Mouse (Mus musculus) forebrain, postnatal 0 days (tissue): Measurements from ENCODE around the gene 4933427D14Rik. TPM values are rescaled to one million over a fixed set of nuclear protein-coding genes. Genes with fewer than 3 reads are reported as not detected.

Experiments
- ATAC-seq: fragments of 200-750 bp; cut with Nextera tagmentation; 2 replicates; pipeline ENCODE4 v1.8.0; 2017; ENCODE audit warnings: mild to moderate bottlenecking, moderate library complexity
- DNase-seq: peaks from one replicate; pipeline ENCODE4 v3.0.0-alpha.2; 2015
- H3K27ac ChIP-seq: fragments of 300-500 bp; sonication (generic); 2 replicates; pipeline ENCODE4 v1.5.1; 2014; ENCODE audit warnings: low read depth, mild to moderate bottlenecking, antibody characterized with exemption, low read length, moderate library complexity, mixed read lengths
- H3K27me3 ChIP-seq: fragments of 300-500 bp; sonication (generic); 2 replicates; pipeline ENCODE4 v1.6.1; 2014; ENCODE audit warnings: mild to moderate bottlenecking, low read length, mixed read lengths; ENCODE audit not compliant: insufficient read depth
- H3K36me3 ChIP-seq: fragments of 300-500 bp; sonication (generic); 2 replicates; pipeline ENCODE4 v1.6.1; 2014; ENCODE audit warnings: mild to moderate bottlenecking, moderate library complexity; ENCODE audit not compliant: insufficient read depth
- H3K4me1 ChIP-seq: fragments of 300-500 bp; sonication (generic); 2 replicates; pipeline ENCODE4 v1.6.1; 2014; ENCODE audit warnings: antibody characterized with exemption; ENCODE audit not compliant: insufficient read depth
- H3K4me2 ChIP-seq: fragments of 300-500 bp; sonication (generic); 2 replicates; pipeline ENCODE4 v1.6.1; 2014; ENCODE audit warnings: low read depth, mild to moderate bottlenecking, moderate library complexity
- H3K4me3 ChIP-seq: fragments of 300-500 bp; sonication (generic); 2 replicates; pipeline ENCODE4 v1.5.1; 2014; ENCODE audit warnings: low read depth, low read length, mixed read lengths
- H3K9ac ChIP-seq: fragments of 300-500 bp; sonication (generic); 2 replicates; pipeline ENCODE4 v1.6.1; 2014; ENCODE audit warnings: mild to moderate bottlenecking
- H3K9me3 ChIP-seq: fragments of 300-500 bp; sonication (generic); 2 replicates; pipeline ENCODE4 v1.6.1; 2016; ENCODE audit warnings: low read length
- CTCF ChIP-seq: sonication (generic); IDR thresholded peaks from 2 replicates; pipeline ENCODE4 v1.5.1; 2016; ENCODE audit warnings: antibody characterized with exemption, control low read depth, low read depth
- WGBS: fragments of 180-500 bp; shearing (Covaris S2); extraction: QIAGEN DNeasy Blood & Tissue Kit; methylation state at CpG from one replicate; pipeline ENCODE4 v1.1.7; 2014; 5-methylcytosine and 5-hydroxymethylcytosine counted together
- polyA plus RNA-seq: library from polyadenylated mRNA; unstranded; fragments of >200 nt; fragmentation: Nextera tagmentation; extraction: Ambion mirVana; gene quantifications from 2 replicates; pipeline ENCODE4 v1.2.1, GENCODE M21; 2015
- total RNA-seq: library from RNA; depleted of rRNA; stranded (reverse); fragments of >200 nt; gene quantifications from 2 replicates; pipeline ENCODE4 v1.2.3, GENCODE M21; 2014

The 4933427D14Rik gene
- total and polyA plus RNA-seq, 2 experiments from 2014 or later: 11.1 to 23.2 TPM

DNA sequence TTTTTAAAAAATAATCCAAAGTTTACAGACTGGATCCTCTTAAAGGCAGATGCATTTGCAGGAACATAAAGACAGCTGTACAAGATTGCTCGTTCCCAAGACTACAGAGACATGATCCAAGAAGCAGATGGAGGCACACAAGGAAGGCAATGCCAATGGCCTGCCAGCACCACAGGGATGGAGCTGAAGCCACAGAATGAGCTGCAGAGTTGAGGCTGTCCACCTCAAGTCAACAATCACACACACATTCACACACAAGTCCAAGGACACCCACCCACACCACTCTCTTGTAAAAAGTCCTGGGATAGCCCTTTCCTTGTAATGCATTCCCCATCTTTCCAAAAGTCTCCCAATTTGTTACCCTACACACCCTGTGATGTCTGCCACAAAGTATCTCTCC is 3.8 kb downstream of the 4933427D14Rik start:
- DNase-seq (no peak), ATAC-seq (no peak)
- Histone ChIP-seq H3K27ac (no peak overlapping the region), H3K4me2 (no peak overlapping the region), H3K27me3 (no peaks in the 10 kb centered on the region), H3K9me3 (no peaks in the 10 kb centered on the region), H3K36me3 (peaks cover 12% of the 10 kb centered on the region), H3K4me3 (no peak overlapping the region), H3K4me1 (peaks cover 13% of the 10 kb centered on the region), H3K9ac (no peak overlapping the region)
- no peak for TF ChIP-seq CTCF
- WGBS: 46% methylated on average over 1 of the region's 1 CpGs

DNA sequence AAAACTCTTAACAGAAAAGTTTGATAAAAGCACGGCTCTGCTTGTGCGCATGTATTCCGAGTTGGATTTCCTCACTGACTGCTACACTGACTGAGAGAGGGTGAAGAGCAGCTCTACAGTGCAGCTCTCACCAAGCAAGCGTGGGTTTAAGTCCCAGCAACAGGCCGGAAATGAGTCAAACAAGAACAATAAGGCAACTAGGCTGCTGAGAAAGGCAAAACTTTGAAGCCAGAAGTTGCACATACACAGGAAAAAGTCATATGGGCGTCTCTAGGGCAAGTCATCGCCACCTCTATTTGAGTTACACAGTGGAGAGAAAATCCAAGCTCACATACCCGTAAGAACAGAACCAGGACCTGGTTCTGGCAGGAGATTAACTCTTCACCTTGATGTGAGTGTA is 10.8 kb downstream of the 4933427D14Rik start:
- H3K36me3 ChIP-seq: peaks cover 25% of the 10 kb centered on the region
- 89% methylated on average over 8 of the region's 8 CpGs for WGBS
- no peaks in the 10 kb centered on the region for H3K9me3 ChIP-seq
- H3K4me1 ChIP-seq: no peaks in the 10 kb centered on the region
- no peak overlapping the region for H3K4me3 ChIP-seq
- H3K9ac ChIP-seq: no peak overlapping the region
- H3K4me2 ChIP-seq: no peak overlapping the region
- H3K27ac ChIP-seq: no peak overlapping the region
- H3K27me3 ChIP-seq: no peaks in the 10 kb centered on the region
- no peak for ATAC-seq
- TF ChIP-seq CTCF: no peak
- no peak for DNase-seq

DNA sequence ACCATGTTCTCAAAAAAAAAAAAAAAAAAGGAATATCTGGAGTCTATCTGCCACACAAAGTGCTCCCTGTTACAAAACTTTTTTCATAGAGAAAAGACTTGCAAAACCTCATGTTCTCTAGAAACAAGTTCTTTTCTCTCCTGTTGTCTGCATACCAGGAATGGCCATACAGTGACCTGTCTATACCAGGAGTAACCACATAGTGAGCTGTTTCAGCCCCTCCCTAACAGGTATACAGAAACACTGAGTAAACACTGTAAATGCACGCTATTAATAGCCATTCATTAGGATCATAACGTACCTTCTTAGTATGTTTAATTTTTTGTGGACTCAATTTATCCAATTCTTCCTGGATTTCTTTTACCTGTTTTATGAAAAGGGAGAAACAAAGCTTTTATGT is 13.0 kb downstream of the 4933427D14Rik start:
- no peaks in the 10 kb centered on the region for H3K9me3 ChIP-seq
- no peak overlapping the region for H3K9ac ChIP-seq
- DNase-seq (no peak), ATAC-seq (no peak)
- 96% methylated on average over 2 of the region's 2 CpGs for WGBS
- no peak overlapping the region for H3K27ac ChIP-seq
- H3K27me3 ChIP-seq: no peaks in the 10 kb centered on the region
- no peaks in the 10 kb centered on the region for H3K4me1 ChIP-seq
- H3K4me2 ChIP-seq: no peak overlapping the region
- peaks cover 32% of the 10 kb centered on the region for H3K36me3 ChIP-seq
- no peak for TF ChIP-seq CTCF
- H3K4me3 ChIP-seq: no peak overlapping the region

DNA sequence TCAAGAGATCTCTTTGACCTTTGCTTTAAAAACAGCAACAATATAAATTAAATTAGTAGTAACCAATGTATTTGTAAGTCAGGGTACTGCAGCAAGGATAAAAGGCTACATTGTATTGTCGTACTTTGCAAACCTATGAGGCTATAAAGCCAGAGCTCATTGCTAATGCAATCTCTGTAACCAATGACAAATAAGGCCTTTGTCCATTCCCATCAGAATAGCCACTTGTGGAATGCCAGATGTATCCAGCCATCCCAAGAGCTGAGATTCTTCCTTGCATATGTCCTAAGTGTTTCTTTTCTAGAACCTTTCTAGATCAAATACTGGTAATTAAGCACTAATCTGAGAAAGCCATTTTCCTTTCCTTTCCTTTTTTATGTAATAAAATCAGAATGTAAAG is 16.4 kb downstream of the 4933427D14Rik start:
- no peak for ATAC-seq
- DNase-seq: no peak
- no peak overlapping the region for H3K4me2 ChIP-seq
- H3K4me3 ChIP-seq: no peak overlapping the region
- no peaks in the 10 kb centered on the region for H3K9me3 ChIP-seq
- no peak overlapping the region for H3K9ac ChIP-seq
- H3K36me3 ChIP-seq: peaks cover 24% of the 10 kb centered on the region
- no peaks in the 10 kb centered on the region for H3K4me1 ChIP-seq
- H3K27me3 ChIP-seq: no peaks in the 10 kb centered on the region
- no peak for TF ChIP-seq CTCF
- H3K27ac ChIP-seq: no peak overlapping the region
- 60% methylated on average over 1 of the region's 1 CpGs for WGBS

DNA sequence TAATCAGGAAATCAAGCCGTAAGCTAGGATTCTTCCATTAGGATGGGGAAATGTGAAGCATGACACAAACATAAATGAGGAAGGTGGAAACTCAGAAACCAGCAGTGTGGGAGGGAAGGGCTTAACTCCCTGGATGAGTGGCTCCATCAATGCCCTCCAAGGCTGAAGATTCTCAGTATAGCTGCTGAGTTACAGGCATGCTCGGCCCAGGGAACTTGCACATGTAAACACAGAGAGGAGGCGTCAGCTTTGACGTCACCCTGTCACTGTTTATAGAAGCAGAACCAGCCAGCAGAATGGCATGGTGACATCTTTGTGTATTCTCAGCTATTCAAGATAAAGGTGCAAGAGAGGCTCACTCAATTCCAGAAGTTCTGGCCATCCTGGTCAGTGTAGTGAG is 23.0 kb downstream of the 4933427D14Rik start:
- no peak overlapping the region for H3K4me3 ChIP-seq
- TF ChIP-seq CTCF: no peak
- WGBS: 80% methylated on average over 4 of the region's 4 CpGs
- no peak overlapping the region for H3K4me2 ChIP-seq
- no peaks in the 10 kb centered on the region for H3K9me3 ChIP-seq
- H3K4me1 ChIP-seq: no peaks in the 10 kb centered on the region
- H3K9ac ChIP-seq: no peak overlapping the region
- no peak overlapping the region for H3K27ac ChIP-seq
- H3K36me3 ChIP-seq: peaks cover 14% of the 10 kb centered on the region
- ATAC-seq: no peak
- DNase-seq: no peak
- no peaks in the 10 kb centered on the region for H3K27me3 ChIP-seq

DNA sequence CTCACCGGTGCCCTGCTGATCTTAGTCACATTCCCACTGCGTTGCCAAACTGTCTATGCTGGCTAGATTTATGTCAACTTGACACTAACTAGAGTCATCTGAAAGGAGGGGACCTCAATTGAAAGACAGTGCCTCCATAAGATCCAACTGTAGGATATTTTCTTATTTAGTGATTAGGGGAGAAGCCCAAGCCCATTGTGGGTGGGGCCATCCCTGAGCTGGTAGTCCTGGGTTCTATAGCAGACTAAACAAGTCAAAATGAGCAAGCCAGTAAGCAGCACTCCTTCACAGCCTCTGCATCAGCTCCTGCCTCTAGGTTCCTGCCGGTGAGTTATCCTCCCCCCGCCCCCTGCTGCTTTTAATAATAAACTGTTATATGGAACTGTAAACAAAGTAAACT is 26.1 kb downstream of the 4933427D14Rik start:
- Histone ChIP-seq H3K9ac (no peak overlapping the region), H3K4me1 (no peaks in the 10 kb centered on the region), H3K4me3 (no peak overlapping the region), H3K4me2 (no peak overlapping the region), H3K27ac (no peak overlapping the region), H3K9me3 (no peaks in the 10 kb centered on the region), H3K36me3 (peaks cover 31% of the 10 kb centered on the region), H3K27me3 (no peaks in the 10 kb centered on the region)
- DNase-seq (no peak), ATAC-seq (no peak)
- no peak for TF ChIP-seq CTCF
- WGBS: 95% methylated on average over 4 of the region's 4 CpGs

DNA sequence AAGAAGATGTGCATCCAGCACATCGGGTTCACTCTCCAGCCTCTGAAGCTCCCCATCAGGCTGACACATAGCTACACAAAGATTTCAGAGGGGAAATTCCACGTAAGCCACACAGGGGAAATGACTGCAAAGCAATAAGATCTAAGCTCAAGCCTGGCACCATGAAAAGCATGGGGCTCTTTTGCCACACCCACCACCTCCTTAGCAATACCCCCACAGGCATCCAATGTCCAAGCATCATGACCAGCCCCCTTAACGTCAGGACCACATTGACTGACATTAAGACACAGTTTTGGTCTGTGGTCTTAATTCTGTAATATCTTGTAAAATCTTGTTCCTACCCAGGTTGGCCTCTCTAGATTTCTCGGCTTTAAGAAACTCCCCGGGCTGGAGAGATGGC is 26.7 kb downstream of the 4933427D14Rik start:
- 89% methylated on average over 5 of the region's 5 CpGs for whole genome bisulfite sequencing
- H3K36me3 ChIP-seq: peaks cover 37% of the 10 kb centered on the region
- no peaks in the 10 kb centered on the region for H3K4me1 ChIP-seq
- H3K27ac ChIP-seq: no peak overlapping the region
- ATAC-seq (no peak), DNase-seq (no peak)
- no peaks in the 10 kb centered on the region for H3K27me3 ChIP-seq
- no peaks in the 10 kb centered on the region for H3K9me3 ChIP-seq
- TF ChIP-seq CTCF: no peak
- H3K9ac ChIP-seq: no peak overlapping the region
- H3K4me3 ChIP-seq: no peak overlapping the region
- H3K4me2 ChIP-seq: no peak overlapping the region

DNA sequence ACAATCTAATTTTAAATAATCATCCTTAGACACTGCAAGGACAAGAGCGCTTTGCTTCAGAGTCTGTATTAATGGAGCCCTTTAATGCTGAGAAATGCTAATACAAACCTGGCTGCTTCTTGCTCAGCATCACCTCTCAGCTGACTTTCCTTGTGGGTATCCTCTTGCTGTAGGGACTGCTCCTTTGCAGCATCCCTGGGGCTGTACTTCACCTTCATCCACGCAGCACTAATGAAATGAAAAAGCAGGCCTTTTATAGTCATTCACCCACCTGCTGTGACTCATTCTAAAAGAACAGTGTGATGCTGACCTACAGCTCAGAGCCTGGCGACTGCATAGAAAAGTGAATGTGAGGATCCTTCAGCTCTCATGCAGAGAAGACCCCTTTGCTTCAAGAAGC is 30.7 kb downstream of the 4933427D14Rik start:
- Histone ChIP-seq H3K27ac (no peak overlapping the region), H3K9me3 (no peaks in the 10 kb centered on the region), H3K4me2 (no peak overlapping the region), H3K27me3 (no peaks in the 10 kb centered on the region), H3K4me3 (no peak overlapping the region), H3K4me1 (no peaks in the 10 kb centered on the region), H3K9ac (no peak overlapping the region), H3K36me3 (peaks cover 63% of the 10 kb centered on the region)
- ATAC-seq: no peak
- 22% methylated on average over 3 of the region's 3 CpGs for WGBS
- DNase-seq: no peak
- TF ChIP-seq CTCF: no peak
